Mouse (Mus musculus) liver, embryonic 12.5 days (tissue): ENCODE results near the gene Ncam1. TPM values are rescaled to one million over a fixed set of nuclear protein-coding genes. Genes with fewer than 3 reads are reported as not detected.

ENCODE experiments used
- ATAC-seq: fragments of 200-750 bp; cut with Nextera tagmentation; 2 replicates; pipeline ENCODE4 v1.8.0; 2017; ENCODE audit warnings: moderate number of reproducible peaks, mild to moderate bottlenecking, moderate library complexity
- H3K27ac ChIP-seq: fragments of 300-500 bp; sonication (generic); 2 replicates; pipeline ENCODE4 v1.5.1; 2016; ENCODE audit warnings: mild to moderate bottlenecking
- H3K27me3 ChIP-seq: fragments of 300-500 bp; sonication (generic); replicated peaks from 2 replicates; pipeline ENCODE4 v1.6.1; 2016; ENCODE audit warnings: mild to moderate bottlenecking, moderate library complexity
- H3K36me3 ChIP-seq: fragments of 300-500 bp; sonication (generic); 2 replicates; pipeline ENCODE4 v1.6.1; 2016; ENCODE audit warnings: mild to moderate bottlenecking, moderate library complexity
- H3K4me1 ChIP-seq: fragments of 300-500 bp; sonication (generic); 2 replicates; pipeline ENCODE4 v1.6.1; 2016
- H3K4me2 ChIP-seq: fragments of 300-500 bp; sonication (generic); 2 replicates; pipeline ENCODE4 v1.6.1; 2016; ENCODE audit warnings: mild to moderate bottlenecking, moderate library complexity
- H3K4me3 ChIP-seq: fragments of 300-500 bp; sonication (generic); 2 replicates; pipeline ENCODE4 v1.5.1; 2016; ENCODE audit warnings: mild to moderate bottlenecking, moderate library complexity
- H3K9ac ChIP-seq: fragments of 300-500 bp; sonication (generic); 2 replicates; pipeline ENCODE4 v1.6.1; 2016; ENCODE audit warnings: mild to moderate bottlenecking, moderate library complexity
- H3K9me3 ChIP-seq: fragments of 300-500 bp; sonication (generic); replicated peaks from 2 replicates; pipeline ENCODE4 v1.6.1; 2016; ENCODE audit warnings: mild to moderate bottlenecking, moderate library complexity
- WGBS: fragments of 180-500 bp; shearing (Covaris S2); methylation state at CpG from one replicate; pipeline ENCODE4 v1.1.7; 2016; ENCODE audit not compliant: insufficient replicate concordance; 5-methylcytosine and 5-hydroxymethylcytosine counted together
- polyA plus RNA-seq: library from polyadenylated mRNA; unstranded; fragments of >200 nt; fragmentation: Nextera tagmentation; extraction: Ambion mirVana; gene quantifications from 2 replicates; pipeline ENCODE4 v1.2.1, GENCODE M21; 2016

The Ncam1 gene
- polyA plus RNA-seq, 1 experiment from 2014 or later = 8.5 TPM

DNA sequence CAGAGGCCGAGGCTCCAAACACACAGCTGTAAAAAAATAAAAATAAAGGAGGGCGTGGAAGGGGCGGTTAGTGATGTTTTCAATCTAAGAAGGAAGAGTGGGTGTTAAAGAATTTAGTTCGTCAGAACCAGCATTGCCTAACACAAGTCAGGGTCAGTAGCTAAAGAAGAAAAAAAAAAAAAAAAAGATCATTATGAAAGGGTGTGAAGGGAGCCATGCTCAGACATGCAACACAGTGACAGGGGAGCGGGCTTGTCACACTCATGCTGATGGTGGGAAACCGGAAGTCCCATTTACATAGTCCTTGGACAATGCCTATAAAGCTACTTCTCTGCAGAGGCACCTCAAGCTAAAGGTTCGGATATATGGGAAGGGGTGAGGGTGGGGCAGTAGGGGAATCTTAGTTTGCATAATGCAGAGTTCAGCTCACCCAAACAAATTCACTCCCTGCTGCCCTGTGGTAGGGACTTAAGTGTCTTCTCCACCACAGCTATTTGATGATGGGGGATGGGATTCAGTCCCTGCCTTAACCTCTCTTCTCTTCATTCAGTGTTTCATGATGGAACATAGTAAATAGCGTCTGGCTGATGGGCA lies 269.3 kb downstream of the Ncam1 start:
- 63% methylated on average over 8 of the region's 8 CpGs for WGBS
- Histone ChIP-seq H3K4me3 (no peak overlapping the region), H3K4me2 (no peak overlapping the region), H3K27ac (no peak overlapping the region), H3K9ac (no peak overlapping the region), H3K4me1 (no peaks in the 10 kb centered on the region), H3K36me3 (no peaks in the 10 kb centered on the region), H3K27me3 (no peaks in the 10 kb centered on the region), H3K9me3 (no peaks in the 10 kb centered on the region)
- ATAC-seq = no peak

DNA sequence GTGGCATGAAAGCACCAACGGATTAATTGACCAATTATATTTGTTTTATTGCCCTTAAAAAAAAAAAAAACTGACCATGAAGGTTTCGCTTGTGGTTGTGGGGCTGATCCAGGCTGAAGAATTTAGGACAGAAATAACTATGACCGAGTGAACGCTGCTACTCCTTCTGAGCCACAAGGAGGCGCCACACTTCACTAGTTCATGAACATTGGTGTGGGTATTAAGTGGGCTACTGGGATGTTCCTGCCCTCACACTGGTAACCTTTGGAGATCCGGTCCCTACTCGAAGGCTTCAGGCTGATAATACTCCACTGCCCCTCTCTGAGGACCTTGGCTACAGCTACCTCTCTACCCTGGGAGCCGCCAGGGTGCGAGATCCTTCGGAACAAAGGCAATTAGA lies 269.8 kb downstream of the Ncam1 start:
- no peak overlapping the region for H3K4me3 ChIP-seq
- no peaks in the 10 kb centered on the region for H3K9me3 ChIP-seq
- no peaks in the 10 kb centered on the region for H3K36me3 ChIP-seq
- no peaks in the 10 kb centered on the region for H3K4me1 ChIP-seq
- 49% methylated on average over 10 of the region's 10 CpGs for WGBS
- no peak overlapping the region for H3K4me2 ChIP-seq
- no peak overlapping the region for H3K27ac ChIP-seq
- no peak overlapping the region for H3K9ac ChIP-seq
- H3K27me3 ChIP-seq = no peaks in the 10 kb centered on the region
- ATAC-seq = no peak

DNA sequence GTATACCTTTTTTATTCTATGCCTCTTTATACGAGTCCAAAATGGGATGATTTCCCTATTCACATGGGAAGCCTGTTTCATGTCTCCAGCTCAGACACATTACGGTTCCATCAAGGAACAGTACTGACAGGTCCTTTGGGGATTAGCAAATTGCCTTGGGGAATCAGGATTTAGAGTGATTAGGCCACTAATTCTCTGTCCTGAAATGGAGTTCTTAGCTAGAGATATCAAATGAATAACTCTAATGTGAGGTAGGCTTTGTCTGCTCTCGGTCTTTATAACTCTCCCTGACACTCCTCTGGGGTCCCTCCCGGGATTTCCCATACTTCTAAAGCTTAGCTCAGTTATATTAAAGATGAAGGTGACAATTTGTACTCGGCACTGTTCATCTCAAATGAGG lies 270.7 kb downstream of the Ncam1 start:
- Histone ChIP-seq H3K9ac (no peak overlapping the region), H3K4me3 (no peak overlapping the region), H3K4me1 (no peaks in the 10 kb centered on the region), H3K36me3 (no peaks in the 10 kb centered on the region), H3K27ac (no peak overlapping the region), H3K9me3 (no peaks in the 10 kb centered on the region), H3K4me2 (no peak overlapping the region), H3K27me3 (no peaks in the 10 kb centered on the region)
- no peak for ATAC-seq
- WGBS = 67% methylated on average over 5 of the region's 5 CpGs

DNA sequence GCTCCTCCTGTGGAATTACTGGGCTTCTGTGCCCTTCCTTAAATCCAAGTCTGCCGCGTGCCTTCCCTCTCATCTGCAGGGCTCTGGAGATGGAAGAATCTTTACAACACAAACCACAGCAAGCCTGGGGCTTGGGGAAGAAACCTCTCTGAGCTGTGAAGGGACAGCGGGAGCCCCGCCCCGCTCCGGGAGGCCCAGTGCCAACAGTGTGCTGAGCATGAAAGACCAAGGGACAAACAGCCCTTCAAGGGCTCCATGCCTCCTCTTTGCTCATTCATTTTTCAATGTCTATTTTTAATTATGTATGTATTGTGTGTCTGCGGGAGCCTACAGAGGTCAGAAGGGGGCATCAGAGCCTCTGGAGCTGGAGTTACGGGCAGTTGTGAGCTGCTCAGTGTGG lies 271.4 kb downstream of the Ncam1 start:
- Histone ChIP-seq H3K36me3 (no peaks in the 10 kb centered on the region), H3K27ac (no peak overlapping the region), H3K4me1 (no peaks in the 10 kb centered on the region), H3K9ac (no peak overlapping the region), H3K27me3 (no peaks in the 10 kb centered on the region), H3K4me2 (no peak overlapping the region), H3K4me3 (no peak overlapping the region), H3K9me3 (no peaks in the 10 kb centered on the region)
- ATAC-seq = no peak
- 79% methylated on average over 8 of the region's 8 CpGs for WGBS

DNA sequence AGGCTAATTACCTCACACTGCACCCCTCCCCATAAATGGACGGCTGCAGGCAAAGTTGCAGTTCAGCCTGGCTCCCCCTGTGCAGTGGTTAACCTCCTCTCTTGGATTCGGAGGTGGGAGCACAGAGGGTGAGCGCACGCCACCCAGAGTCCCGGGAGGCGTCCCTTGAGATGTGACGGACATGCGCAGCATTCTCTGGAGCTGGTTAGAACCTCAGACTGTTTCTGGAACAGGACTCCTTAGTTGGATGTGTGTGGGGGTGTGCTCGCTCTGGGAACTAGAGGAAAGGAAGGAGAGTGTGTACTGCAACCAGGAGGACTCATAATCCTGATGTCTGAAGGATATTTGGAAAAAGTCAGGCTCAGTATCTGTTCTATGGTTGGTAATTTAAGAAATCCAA lies 274.0 kb downstream of the Ncam1 start:
- WGBS = 58% methylated on average over 9 of the region's 9 CpGs
- ATAC-seq = no peak

DNA sequence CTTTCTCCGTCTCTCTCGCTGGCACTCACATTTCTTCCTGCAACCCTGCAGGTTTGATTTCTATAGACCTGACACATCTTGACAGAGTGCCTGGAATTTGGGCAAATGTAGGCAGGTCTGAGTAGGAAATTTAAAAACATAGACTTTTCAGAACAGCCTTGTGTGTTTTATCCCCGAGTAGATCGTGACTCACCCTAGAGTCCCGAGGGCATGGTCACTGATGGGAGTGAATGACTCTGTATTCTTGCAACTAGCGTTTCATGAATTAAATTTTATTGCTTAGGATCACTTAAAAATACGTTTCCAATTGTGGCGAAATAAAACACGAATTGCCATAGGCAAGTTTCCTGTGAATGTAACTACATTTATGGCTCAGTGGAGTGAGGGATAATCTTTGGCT lies 274.8 kb downstream of the Ncam1 start:
- Histone ChIP-seq H3K27me3 (no peaks in the 10 kb centered on the region), H3K9me3 (no peaks in the 10 kb centered on the region), H3K4me1 (no peaks in the 10 kb centered on the region), H3K36me3 (no peaks in the 10 kb centered on the region), H3K27ac (no peak overlapping the region), H3K4me3 (no peak overlapping the region), H3K4me2 (no peak overlapping the region), H3K9ac (no peak overlapping the region)
- no peak for ATAC-seq
- 77% methylated on average over 9 of the region's 9 CpGs for WGBS

More for the DNA sequence above, 274.0 kb downstream of the Ncam1 start:
- Histone ChIP-seq H3K4me3 (no peak overlapping the region), H3K27me3 (no peaks in the 10 kb centered on the region), H3K9ac (no peak overlapping the region), H3K4me2 (no peak overlapping the region), H3K4me1 (no peaks in the 10 kb centered on the region), H3K27ac (no peak overlapping the region), H3K36me3 (no peaks in the 10 kb centered on the region), H3K9me3 (no peaks in the 10 kb centered on the region)

DNA sequence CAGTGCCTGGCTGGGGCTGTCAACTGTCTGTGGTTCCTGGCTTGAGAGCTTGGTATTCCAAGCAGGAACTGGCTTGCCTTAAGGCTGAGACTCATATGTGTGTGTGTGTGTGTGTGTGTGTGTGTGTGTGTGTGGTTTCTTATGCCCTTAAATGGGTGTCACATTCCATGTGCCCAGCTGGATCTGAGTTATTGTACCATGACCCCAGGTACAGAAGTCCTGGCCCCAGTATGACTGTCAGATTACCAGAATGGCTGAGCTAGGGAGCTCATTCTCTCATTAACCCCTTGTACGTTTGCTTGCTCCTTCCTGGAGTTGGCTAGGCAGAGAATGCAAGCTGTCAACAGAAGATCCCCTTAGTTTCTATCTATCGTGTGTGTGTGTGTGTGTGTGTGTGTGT lies 284.4 kb downstream of the Ncam1 start:
- WGBS = 47% methylated on average over 2 of the region's 2 CpGs
- Histone ChIP-seq H3K9ac (no peak overlapping the region), H3K9me3 (no peaks in the 10 kb centered on the region), H3K27ac (no peak overlapping the region), H3K4me2 (no peak overlapping the region), H3K4me3 (no peak overlapping the region), H3K4me1 (no peaks in the 10 kb centered on the region), H3K36me3 (no peaks in the 10 kb centered on the region), H3K27me3 (no peaks in the 10 kb centered on the region)
- ATAC-seq = no peak

DNA sequence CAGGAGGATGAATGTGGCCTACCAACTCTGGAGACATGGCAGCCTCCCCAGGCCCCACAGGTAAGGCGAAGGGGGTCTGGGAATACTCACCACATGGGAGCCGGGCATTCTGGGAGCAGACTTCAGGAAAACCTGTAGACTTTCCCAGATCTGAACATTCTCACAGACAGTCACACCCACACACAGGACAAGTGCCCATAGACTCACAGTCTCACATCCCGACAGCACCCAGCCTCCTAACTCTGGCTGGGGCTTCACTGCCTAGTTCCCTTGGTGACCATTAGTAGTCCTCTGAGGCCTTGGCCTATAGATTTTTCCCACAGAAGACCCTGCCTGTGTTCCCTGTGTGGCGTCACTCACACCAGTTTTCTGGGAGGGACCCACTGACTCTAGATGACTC lies 288.1 kb downstream of the Ncam1 start:
- no peak overlapping the region for H3K27ac ChIP-seq
- H3K9ac ChIP-seq = no peak overlapping the region
- WGBS = 72% methylated on average over 4 of the region's 4 CpGs
- no peaks in the 10 kb centered on the region for H3K27me3 ChIP-seq
- H3K4me1 ChIP-seq = no peaks in the 10 kb centered on the region
- no peak overlapping the region for H3K4me3 ChIP-seq
- no peaks in the 10 kb centered on the region for H3K9me3 ChIP-seq
- no peaks in the 10 kb centered on the region for H3K36me3 ChIP-seq
- no peak overlapping the region for H3K4me2 ChIP-seq
- no peak for ATAC-seq

DNA sequence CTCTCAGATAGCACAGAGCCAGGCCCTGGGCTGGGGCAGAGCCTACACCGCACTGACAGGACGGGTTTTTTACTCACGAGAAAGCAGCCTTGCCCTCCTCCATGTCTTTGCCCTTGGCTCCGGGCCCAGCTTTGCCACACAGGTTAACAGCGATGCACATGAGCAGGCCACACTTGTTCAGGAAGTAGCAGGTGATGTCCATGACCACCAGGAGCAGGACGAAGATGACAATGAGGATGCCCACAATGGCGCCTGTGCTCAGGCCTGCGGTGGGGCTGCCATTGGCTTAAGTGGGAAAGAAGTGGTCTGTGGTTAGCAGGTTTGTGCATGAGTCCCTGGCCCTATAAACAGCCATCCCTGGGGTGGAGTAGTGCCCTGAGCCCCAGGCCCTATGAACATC lies 289.1 kb downstream of the Ncam1 start:
- Histone ChIP-seq H3K27ac (no peak overlapping the region), H3K4me1 (no peaks in the 10 kb centered on the region), H3K36me3 (no peaks in the 10 kb centered on the region), H3K4me3 (no peak overlapping the region), H3K9me3 (no peaks in the 10 kb centered on the region), H3K9ac (no peak overlapping the region), H3K4me2 (no peak overlapping the region), H3K27me3 (no peaks in the 10 kb centered on the region)
- no peak for ATAC-seq
- WGBS = 80% methylated on average over 8 of the region's 8 CpGs

DNA sequence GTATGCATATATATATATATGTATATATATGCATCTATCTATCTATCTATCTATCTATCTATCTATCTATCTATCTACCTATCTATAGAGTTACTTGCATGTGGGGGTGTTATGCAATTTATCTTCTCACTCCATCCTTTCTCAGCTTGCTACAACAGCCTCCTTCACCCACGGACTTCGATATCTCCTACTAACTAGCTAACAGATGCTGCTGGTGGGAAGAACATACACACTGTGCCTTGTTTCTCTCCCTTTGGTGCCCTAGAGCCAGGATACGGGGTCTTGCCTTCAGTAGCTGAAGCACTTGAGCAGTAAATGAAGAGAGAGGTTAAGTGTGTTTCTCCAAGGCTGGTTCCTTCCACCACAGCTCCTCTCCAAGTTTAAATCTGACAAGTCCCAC lies 289.6 kb downstream of the Ncam1 start:
- WGBS = 68% methylated on average over 3 of the region's 3 CpGs
- Histone ChIP-seq H3K9ac (no peak overlapping the region), H3K27me3 (no peaks in the 10 kb centered on the region), H3K36me3 (no peaks in the 10 kb centered on the region), H3K4me3 (no peak overlapping the region), H3K4me2 (no peak overlapping the region), H3K27ac (no peak overlapping the region), H3K9me3 (no peaks in the 10 kb centered on the region), H3K4me1 (no peaks in the 10 kb centered on the region)
- no peak for ATAC-seq

DNA sequence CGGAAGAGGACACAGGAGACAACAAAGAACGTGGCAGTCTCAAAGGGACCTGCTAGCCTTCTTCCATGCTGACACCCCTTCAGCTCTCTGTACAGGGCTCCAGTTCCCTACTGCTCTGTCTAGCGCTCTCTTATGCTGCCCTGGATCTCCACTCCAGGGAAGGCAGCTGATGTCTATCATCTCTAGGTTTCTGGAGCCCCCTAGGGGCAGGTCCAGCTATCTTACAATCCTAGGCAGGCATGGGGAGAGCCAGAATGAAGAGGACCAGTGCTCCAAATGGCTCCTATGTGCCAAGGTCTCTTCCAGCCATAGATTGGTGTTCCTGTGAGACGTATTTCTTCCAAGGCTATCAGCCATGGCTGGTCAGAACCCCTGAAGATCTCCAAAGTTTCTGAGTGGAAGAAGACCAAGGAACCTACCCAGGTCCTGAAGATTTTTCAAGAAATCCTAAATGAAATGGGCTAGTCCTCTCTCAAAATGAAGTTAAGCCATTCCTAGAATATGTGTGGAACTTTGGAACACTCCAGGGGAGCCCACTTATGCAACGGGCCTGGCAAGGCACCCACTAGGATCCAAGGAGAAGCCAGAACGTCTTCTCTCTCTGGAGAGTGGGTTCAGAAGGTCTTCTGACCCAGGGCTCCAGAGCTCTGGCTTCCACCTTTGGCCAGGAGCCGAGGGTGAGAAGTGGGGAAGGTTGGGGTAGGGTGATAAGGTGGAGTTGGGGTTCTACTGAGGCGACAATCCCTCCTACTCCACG lies 290.7 kb downstream of the Ncam1 start:
- Histone ChIP-seq H3K27me3 (no peaks in the 10 kb centered on the region), H3K9me3 (no peaks in the 10 kb centered on the region), H3K36me3 (no peaks in the 10 kb centered on the region), H3K4me1 (no peaks in the 10 kb centered on the region), H3K4me2 (no peak overlapping the region), H3K9ac (no peak overlapping the region), H3K4me3 (no peak overlapping the region), H3K27ac (no peak overlapping the region)
- ATAC-seq = no peak
- WGBS = 46% methylated on average over 9 of the region's 9 CpGs

DNA sequence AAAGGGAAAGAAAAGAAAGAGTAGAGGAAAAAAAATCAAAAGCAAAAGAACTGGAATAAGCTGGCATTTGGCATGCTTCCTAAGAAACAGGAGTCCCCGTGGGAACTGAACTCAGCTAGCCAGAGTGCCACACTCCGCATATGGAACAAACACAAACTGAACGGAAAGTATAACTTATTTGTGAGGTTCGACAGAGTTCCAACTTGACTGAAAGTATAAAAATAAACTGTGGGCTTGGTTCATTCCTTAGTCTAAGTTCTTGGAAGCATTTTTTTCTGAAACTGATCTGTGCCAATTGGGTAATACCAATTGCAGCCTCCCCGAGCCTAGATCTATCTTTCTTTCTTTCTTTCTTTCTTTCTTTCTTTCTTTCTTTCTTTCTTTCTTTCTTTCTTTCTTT lies 294.1 kb downstream of the Ncam1 start:
- Histone ChIP-seq H3K36me3 (no peaks in the 10 kb centered on the region), H3K4me3 (no peak overlapping the region), H3K9ac (no peak overlapping the region), H3K27me3 (no peaks in the 10 kb centered on the region), H3K9me3 (no peaks in the 10 kb centered on the region), H3K27ac (no peak overlapping the region), H3K4me2 (no peak overlapping the region), H3K4me1 (no peaks in the 10 kb centered on the region)
- WGBS = 64% methylated on average over 5 of the region's 5 CpGs
- no peak for ATAC-seq

DNA sequence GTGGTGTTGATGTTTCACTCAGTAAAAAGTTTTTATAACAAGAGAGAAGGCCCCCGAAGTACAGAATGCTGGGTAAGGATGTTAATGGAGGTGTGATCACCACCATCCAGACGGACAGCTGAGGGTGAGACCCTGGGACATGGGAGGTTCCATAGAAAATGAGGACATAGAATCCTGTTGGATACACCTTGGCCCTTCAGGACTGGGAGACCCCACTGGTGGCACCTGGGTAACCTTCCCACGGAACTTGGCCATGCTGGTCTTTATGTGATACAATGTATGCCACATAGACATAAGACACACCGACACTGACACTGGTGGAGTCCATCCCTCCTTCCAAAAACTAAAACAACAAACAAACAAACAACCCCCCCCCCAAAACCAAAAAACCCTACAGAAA lies 296.5 kb downstream of the Ncam1 start:
- no peak for ATAC-seq
- Histone ChIP-seq H3K9me3 (no peaks in the 10 kb centered on the region), H3K27ac (no peak overlapping the region), H3K4me1 (no peaks in the 10 kb centered on the region), H3K9ac (no peak overlapping the region), H3K4me3 (no peak overlapping the region), H3K36me3 (no peaks in the 10 kb centered on the region), H3K4me2 (no peak overlapping the region), H3K27me3 (no peaks in the 10 kb centered on the region)
- 65% methylated on average over 4 of the region's 4 CpGs for WGBS
